Mouse (Mus musculus): ENCODE measurements at regions not wholly inside any gene's neighbourhood (a gene's known extent, or its start where the extent isn't known, plus 50 kb on each side); places are given as distances from the start of the nearest gene placed in this dataset.
A peak's percentile ranks its signal among the peaks of the same experiment; 100 is the strongest.

- Histone ChIP-seq H3K27me3 (replicated peaks; ENCODE audit: insufficient read depth, low read length) (no peaks in the 10 kb centered on the region), H3K4me1 (ENCODE audit: insufficient read depth, low read depth, low read length) (no peaks in the 10 kb centered on the region), H3K4me3 (ENCODE audit: low read depth, low read length) (no peak overlapping the region), H3K27ac (ENCODE audit: low read length) (no peak overlapping the region), H3K4me2 (replicated peaks; ENCODE audit: low read depth, low read length) (no peak overlapping the region), H3K9ac (replicated peaks; ENCODE audit: low read depth) (no peak overlapping the region), H3K36me3 (ENCODE audit: insufficient read depth, low read length) (no peaks in the 10 kb centered on the region), H3K9me3 (ENCODE audit: low read length) (no peaks in the 10 kb centered on the region)
- ATAC-seq (no peak), DNase-seq (ENCODE audit: low spot score) (no peak)
- WGBS: 43% methylated on average over 1 of the region's 1 CpGs
- TF ChIP-seq CTCF (IDR thresholded peaks at IDR 0.05) (no peak), EP300 (IDR thresholded peaks at IDR 0.05) (no peak)
Observed at GRCm38 (mm10) chr1:106086687-106087086, 84.9 kb upstream of the Phlpp1 start.

GRCm38 (mm10) chr1:106092909-106093557 lies 78.5 kb upstream of the Phlpp1 start:
- H3K4me3 ChIP-seq (ENCODE audit: low read depth, low read length): no peak overlapping the region
- H3K9ac ChIP-seq (replicated peaks; ENCODE audit: low read depth): no peak overlapping the region
- WGBS: 56% methylated on average over 3 of the region's 3 CpGs
- TF ChIP-seq EP300 (IDR thresholded peaks at IDR 0.05) (no peak), CTCF (IDR thresholded peaks at IDR 0.05) (no peak)
- H3K27ac ChIP-seq (ENCODE audit: low read length): no peak overlapping the region
- H3K4me2 ChIP-seq (replicated peaks; ENCODE audit: low read depth, low read length): no peak overlapping the region
- H3K36me3 ChIP-seq (ENCODE audit: insufficient read depth, low read length): no peaks in the 10 kb centered on the region
- H3K4me1 ChIP-seq (ENCODE audit: insufficient read depth, low read depth, low read length): no peaks in the 10 kb centered on the region
- H3K27me3 ChIP-seq (replicated peaks; ENCODE audit: insufficient read depth, low read length): no peaks in the 10 kb centered on the region
- ATAC-seq (no peak), DNase-seq (ENCODE audit: low spot score) (no peak)
- no peaks in the 10 kb centered on the region for H3K9me3 ChIP-seq (ENCODE audit: low read length)

GRCm38 (mm10) chr1:106093813-106094212 lies 77.7 kb upstream of the Phlpp1 start:
- H3K9me3 ChIP-seq (ENCODE audit: low read length): no peaks in the 10 kb centered on the region
- H3K27ac ChIP-seq (ENCODE audit: low read length): no peak overlapping the region
- H3K9ac ChIP-seq (replicated peaks; ENCODE audit: low read depth): no peak overlapping the region
- DNase-seq (ENCODE audit: low spot score) (no peak), ATAC-seq (peak; percentile 33; the same call in 1 of the 2 replicates)
- TF ChIP-seq CTCF (IDR thresholded peaks at IDR 0.05) (no peak), EP300 (IDR thresholded peaks at IDR 0.05) (no peak; the same call in 1 of the 2 replicates)
- no peaks in the 10 kb centered on the region for H3K36me3 ChIP-seq (ENCODE audit: insufficient read depth, low read length)
- H3K4me3 ChIP-seq (ENCODE audit: low read depth, low read length): no peak overlapping the region
- 67% methylated on average over 4 of the region's 4 CpGs for WGBS
- H3K4me1 ChIP-seq (ENCODE audit: insufficient read depth, low read depth, low read length): no peaks in the 10 kb centered on the region
- H3K4me2 ChIP-seq (replicated peaks; ENCODE audit: low read depth, low read length): no peak overlapping the region
- no peaks in the 10 kb centered on the region for H3K27me3 ChIP-seq (replicated peaks; ENCODE audit: insufficient read depth, low read length)

- H3K4me2 ChIP-seq (replicated peaks; ENCODE audit: low read depth, low read length): no peak overlapping the region
- no peak overlapping the region for H3K9ac ChIP-seq (replicated peaks; ENCODE audit: low read depth)
- no peaks in the 10 kb centered on the region for H3K27me3 ChIP-seq (replicated peaks; ENCODE audit: insufficient read depth, low read length)
- no peak overlapping the region for H3K27ac ChIP-seq (ENCODE audit: low read length)
- 61% methylated on average over 4 of the region's 4 CpGs for WGBS
- H3K4me3 ChIP-seq (ENCODE audit: low read depth, low read length): no peak overlapping the region
- no peak for DNase-seq (ENCODE audit: low spot score)
- TF ChIP-seq EP300 (IDR thresholded peaks at IDR 0.05): no peak
- no peak for TF ChIP-seq CTCF (IDR thresholded peaks at IDR 0.05)
- no peaks in the 10 kb centered on the region for H3K9me3 ChIP-seq (ENCODE audit: low read length)
- no peak for ATAC-seq
- H3K36me3 ChIP-seq (ENCODE audit: insufficient read depth, low read length): no peaks in the 10 kb centered on the region
- no peaks in the 10 kb centered on the region for H3K4me1 ChIP-seq (ENCODE audit: insufficient read depth, low read depth, low read length)
Observed at GRCm38 (mm10) chr1:106096324-106096723, 75.2 kb upstream of the Phlpp1 start.

GRCm38 (mm10) chr1:106097177-106097576 lies 74.4 kb upstream of the Phlpp1 start:
- Histone ChIP-seq H3K4me3 (ENCODE audit: low read depth, low read length) (no peak overlapping the region), H3K4me1 (ENCODE audit: insufficient read depth, low read depth, low read length) (no peaks in the 10 kb centered on the region), H3K9me3 (ENCODE audit: low read length) (no peaks in the 10 kb centered on the region), H3K4me2 (replicated peaks; ENCODE audit: low read depth, low read length) (no peak overlapping the region), H3K9ac (replicated peaks; ENCODE audit: low read depth) (no peak overlapping the region), H3K36me3 (ENCODE audit: insufficient read depth, low read length) (no peaks in the 10 kb centered on the region), H3K27ac (ENCODE audit: low read length) (no peak overlapping the region), H3K27me3 (replicated peaks; ENCODE audit: insufficient read depth, low read length) (no peaks in the 10 kb centered on the region)
- DNase-seq (ENCODE audit: low spot score) (peak; percentile 22), ATAC-seq (peak; percentile 52)
- peak; percentile 52; the same call in 1 of the 2 replicates for TF ChIP-seq EP300 (IDR thresholded peaks at IDR 0.05)
- TF ChIP-seq CTCF (IDR thresholded peaks at IDR 0.05): no peak
- 53% methylated on average over 4 of the region's 4 CpGs for WGBS

- H3K36me3 ChIP-seq (ENCODE audit: insufficient read depth, low read length): no peaks in the 10 kb centered on the region
- H3K9ac ChIP-seq (replicated peaks; ENCODE audit: low read depth): no peak overlapping the region
- H3K9me3 ChIP-seq (ENCODE audit: low read length): no peaks in the 10 kb centered on the region
- no peaks in the 10 kb centered on the region for H3K4me1 ChIP-seq (ENCODE audit: insufficient read depth, low read depth, low read length)
- H3K4me2 ChIP-seq (replicated peaks; ENCODE audit: low read depth, low read length): no peak overlapping the region
- no peaks in the 10 kb centered on the region for H3K27me3 ChIP-seq (replicated peaks; ENCODE audit: insufficient read depth, low read length)
- WGBS: 73% methylated on average over 3 of the region's 3 CpGs
- no peak for DNase-seq (ENCODE audit: low spot score)
- no peak for TF ChIP-seq CTCF (IDR thresholded peaks at IDR 0.05)
- TF ChIP-seq EP300 (IDR thresholded peaks at IDR 0.05): no peak
- ATAC-seq: no peak
- H3K4me3 ChIP-seq (ENCODE audit: low read depth, low read length): no peak overlapping the region
- no peak overlapping the region for H3K27ac ChIP-seq (ENCODE audit: low read length)
Observed at GRCm38 (mm10) chr1:106100611-106101010, 70.9 kb upstream of the Phlpp1 start.
